Mouse (Mus musculus): ENCODE data around the gene Fbxo34.

DNA sequence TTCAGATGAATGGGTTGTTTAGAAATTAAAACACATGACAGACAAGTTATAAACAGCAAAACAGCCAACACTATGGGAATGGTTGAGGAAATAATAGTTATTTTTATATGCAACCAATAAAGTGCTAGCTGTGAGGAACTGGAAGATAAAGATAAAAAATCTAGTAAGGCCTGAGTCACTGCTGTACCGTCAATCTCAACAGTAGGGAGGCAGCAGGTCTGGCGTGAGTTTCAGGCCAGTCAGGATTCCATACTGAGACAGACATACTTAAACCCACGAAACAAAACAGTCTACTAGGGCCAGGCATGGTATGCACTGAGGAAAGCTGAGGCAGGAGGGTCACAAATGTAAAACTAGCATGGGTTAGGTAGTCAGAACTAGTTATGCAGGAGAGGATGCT, 78.1 kb downstream of the Fbxo34 start:
- no peak for TF ChIP-seq CTCF (conservative IDR thresholded peaks at IDR 0.05; ENCODE audit: insufficient read depth, insufficient read length, low read depth, low read length)
- no peak for TF ChIP-seq POLR2A (IDR thresholded peaks at IDR 0.05; ENCODE audit: low read depth, low read length)
